Mouse (Mus musculus) heart, embryonic 14.5 days (tissue): ENCODE data around the gene Slc38a6. TPM values are rescaled to one million over a fixed set of nuclear protein-coding genes. Genes with fewer than 3 reads are reported as not detected.

ENCODE experiments used
- ATAC-seq: fragments of 200-750 bp; cut with Nextera tagmentation; 2 replicates; pipeline ENCODE4 v1.8.0; 2017; ENCODE audit warnings: low read depth, moderate TSS enrichment; ENCODE audit not compliant: insufficient number of reproducible peaks, insufficient read depth, low FRiP score
- H3K27ac ChIP-seq, 2 experiments: fragments of 200-500 bp in 1 of 2; fragments of 300-500 bp in 1 of 2; sonication (generic) in 1 of 2; replicated peaks in 1 of 2; 2 replicates each; pipeline ENCODE4 v1.5.1; 2012 to 2014; ENCODE audit warnings: low read depth in 2 of 2, low read length in 2 of 2, control low read depth in 1 of 2, mild to moderate bottlenecking in 1 of 2, mixed read lengths in 1 of 2; ENCODE audit not compliant: control insufficient read depth in 1 of 2, insufficient read depth in 1 of 2
- H3K27me3 ChIP-seq: fragments of 300-500 bp; sonication (generic); 2 replicates; pipeline ENCODE4 v1.6.1; 2014; ENCODE audit warnings: mild to moderate bottlenecking, low read length, control low read depth; ENCODE audit not compliant: control insufficient read depth, insufficient read depth
- H3K36me3 ChIP-seq: fragments of 300-500 bp; sonication (generic); 2 replicates; pipeline ENCODE4 v1.6.1; 2014; ENCODE audit warnings: mild to moderate bottlenecking, control low read depth, low read length, mixed read lengths; ENCODE audit not compliant: control insufficient read depth, insufficient read depth
- H3K4me1 ChIP-seq, 2 experiments: fragments of 200-500 bp in 1 of 2; fragments of 300-500 bp in 1 of 2; sonication (generic) in 1 of 2; 2 replicates each; pipeline ENCODE4 v1.6.1; 2012 to 2014; ENCODE audit warnings: low read length in 2 of 2, control low read depth in 1 of 2, mixed read lengths in 1 of 2; ENCODE audit not compliant: control insufficient read depth in 2 of 2, insufficient read depth in 2 of 2
- H3K4me2 ChIP-seq: fragments of 300-500 bp; sonication (generic); 2 replicates; pipeline ENCODE4 v1.6.1; 2014; ENCODE audit warnings: mild to moderate bottlenecking, low read length
- H3K4me3 ChIP-seq, 2 experiments: fragments of 200-500 bp in 1 of 2; fragments of 300-500 bp in 1 of 2; sonication (generic) in 1 of 2; 2 replicates each; pipeline ENCODE4 v1.5.1; 2012 to 2014; ENCODE audit warnings: low read length in 2 of 2, mild to moderate bottlenecking in 2 of 2, control low read depth in 1 of 2, low read depth in 1 of 2, moderate library complexity in 1 of 2; ENCODE audit not compliant: control insufficient read depth in 1 of 2, insufficient read depth in 1 of 2
- H3K9ac ChIP-seq: fragments of 300-500 bp; sonication (generic); 2 replicates; pipeline ENCODE4 v1.6.1; 2014; ENCODE audit warnings: mild to moderate bottlenecking, low read length
- H3K9me3 ChIP-seq: fragments of 300-500 bp; sonication (generic); 2 replicates; pipeline ENCODE4 v1.6.1; 2016; ENCODE audit warnings: low read length, control low read depth; ENCODE audit not compliant: control insufficient read depth
- WGBS: fragments of 180-500 bp; shearing (Covaris S2); extraction: QIAGEN DNeasy Blood & Tissue Kit; methylation state at CpG from one replicate; pipeline ENCODE4 v1.1.7; 2014; 5-methylcytosine and 5-hydroxymethylcytosine counted together
- polyA plus RNA-seq: library from polyadenylated mRNA; unstranded; fragments of >200 nt; fragmentation: Nextera tagmentation; extraction: Ambion mirVana; gene quantifications from 2 replicates; pipeline ENCODE4 v1.2.1, GENCODE M21; 2014

Slc38a6 gene
- polyA plus RNA-seq, 1 experiment from 2014 or later = 6.4 TPM

DNA sequence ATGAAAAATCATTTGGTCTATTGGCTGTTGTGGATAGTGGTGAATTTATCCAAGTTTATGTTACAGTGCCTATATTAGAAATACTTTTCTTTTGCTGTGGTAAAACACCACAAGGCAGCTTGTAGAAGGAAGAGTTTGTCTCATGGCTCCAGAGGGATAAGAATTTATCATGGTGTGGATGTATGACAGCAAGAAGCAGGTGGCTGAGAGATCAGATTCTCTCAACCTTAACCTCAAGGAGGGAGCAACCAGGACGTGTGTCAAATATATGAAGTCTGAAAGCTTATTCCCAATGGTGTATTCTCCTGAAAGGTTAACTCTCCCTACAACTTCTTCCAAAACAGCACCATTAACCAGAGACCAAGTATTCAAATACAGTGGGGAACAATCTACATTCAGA is 20.0 kb upstream of the Slc38a6 start:
- no peak overlapping the region for H3K4me2 ChIP-seq
- WGBS = 72% methylated on average over 1 of the region's 1 CpGs
- H3K4me1 ChIP-seq = no peaks in the 10 kb centered on the region
- H3K4me3 ChIP-seq = no peak overlapping the region
- H3K27ac ChIP-seq = no peak overlapping the region
- no peaks in the 10 kb centered on the region for H3K27me3 ChIP-seq
- peaks cover 2% of the 10 kb centered on the region; the same call in 1 of the 2 replicates for H3K9me3 ChIP-seq
- no peak for ATAC-seq
- H3K36me3 ChIP-seq = no peaks in the 10 kb centered on the region
- H3K9ac ChIP-seq = no peak overlapping the region

DNA sequence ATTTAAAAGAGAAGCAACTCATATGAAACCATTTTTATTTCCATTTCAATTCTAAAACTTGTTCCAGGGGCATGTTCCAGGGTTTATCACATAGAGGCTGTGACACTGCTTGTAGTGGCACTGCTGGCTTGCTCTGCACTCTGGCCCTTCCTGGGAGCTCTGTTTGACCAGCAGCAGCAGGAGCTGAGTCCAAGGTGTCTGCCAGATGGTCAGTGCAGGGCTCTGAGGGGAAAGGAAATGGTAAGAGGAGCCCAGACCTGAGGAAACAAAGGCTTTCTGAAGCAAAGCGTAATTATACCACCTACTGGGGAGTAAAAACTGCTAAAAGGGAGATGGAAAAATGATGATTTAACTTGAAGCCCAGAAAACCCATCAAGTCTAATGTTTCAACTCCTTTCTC is 18.1 kb upstream of the Slc38a6 start:
- no peak for ATAC-seq
- H3K4me1 ChIP-seq = no peaks in the 10 kb centered on the region
- no peaks in the 10 kb centered on the region for H3K27me3 ChIP-seq
- 89% methylated on average over 1 of the region's 1 CpGs for WGBS
- H3K4me2 ChIP-seq = no peak overlapping the region
- no peak overlapping the region for H3K4me3 ChIP-seq
- H3K27ac ChIP-seq = no peak overlapping the region
- peaks cover 14% of the 10 kb centered on the region for H3K36me3 ChIP-seq
- H3K9ac ChIP-seq = no peak overlapping the region
- H3K9me3 ChIP-seq = no peaks in the 10 kb centered on the region

DNA sequence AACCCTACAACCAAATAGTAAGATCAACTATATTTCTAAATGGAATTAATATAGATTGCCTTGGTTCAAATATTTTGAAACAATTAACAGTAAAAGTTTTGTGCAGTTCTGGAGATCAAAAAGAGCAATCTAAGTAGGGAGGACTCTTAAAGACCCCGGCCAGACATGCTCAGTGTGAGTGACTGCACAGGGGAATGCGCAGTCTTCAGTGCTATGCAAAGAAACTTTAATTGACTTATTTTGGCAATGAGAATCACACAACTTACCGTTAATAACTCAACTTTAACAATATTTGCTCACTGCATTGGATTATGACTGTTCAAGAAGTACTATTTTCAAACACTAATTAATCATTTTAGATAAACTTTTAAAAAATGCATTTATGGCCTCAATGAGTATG is 17.0 kb upstream of the Slc38a6 start:
- H3K4me3 ChIP-seq = no peak overlapping the region

DNA sequence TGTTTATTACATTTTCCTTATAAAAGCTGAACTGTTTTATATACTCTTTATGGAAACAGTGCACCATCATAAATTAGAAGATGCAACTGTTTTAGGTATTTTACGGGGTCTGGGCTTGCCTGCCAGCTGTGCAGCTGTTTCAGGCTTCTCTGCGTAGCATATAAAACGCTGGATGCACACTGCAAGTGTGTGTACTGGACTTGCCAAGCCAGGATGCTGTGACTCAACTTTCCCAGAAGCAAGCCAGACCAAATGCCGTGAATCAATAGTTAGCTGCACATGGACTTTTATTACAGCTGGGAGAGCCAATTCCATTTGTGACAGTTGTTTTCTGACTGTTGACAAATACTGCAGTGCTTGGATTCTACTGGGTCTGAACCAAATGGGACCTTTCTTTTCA is 16.6 kb upstream of the Slc38a6 start:
- ATAC-seq = no peak
- WGBS = 93% methylated on average over 4 of the region's 4 CpGs
- no peaks in the 10 kb centered on the region for H3K27me3 ChIP-seq
- H3K36me3 ChIP-seq = peaks cover 22% of the 10 kb centered on the region
- H3K4me1 ChIP-seq = no peaks in the 10 kb centered on the region
- H3K9ac ChIP-seq = no peak overlapping the region
- no peak overlapping the region for H3K4me2 ChIP-seq
- H3K4me3 ChIP-seq = no peak overlapping the region
- H3K27ac ChIP-seq = no peak overlapping the region
- no peaks in the 10 kb centered on the region for H3K9me3 ChIP-seq

More for the DNA sequence above, 17.0 kb upstream of the Slc38a6 start:
- Histone ChIP-seq H3K4me1 (no peaks in the 10 kb centered on the region), H3K9ac (no peak overlapping the region), H3K27ac (no peak overlapping the region), H3K9me3 (no peaks in the 10 kb centered on the region), H3K4me2 (no peak overlapping the region), H3K36me3 (peaks cover 18% of the 10 kb centered on the region), H3K27me3 (no peaks in the 10 kb centered on the region)
- WGBS = 92% methylated on average over 3 of the region's 3 CpGs
- ATAC-seq = no peak

DNA sequence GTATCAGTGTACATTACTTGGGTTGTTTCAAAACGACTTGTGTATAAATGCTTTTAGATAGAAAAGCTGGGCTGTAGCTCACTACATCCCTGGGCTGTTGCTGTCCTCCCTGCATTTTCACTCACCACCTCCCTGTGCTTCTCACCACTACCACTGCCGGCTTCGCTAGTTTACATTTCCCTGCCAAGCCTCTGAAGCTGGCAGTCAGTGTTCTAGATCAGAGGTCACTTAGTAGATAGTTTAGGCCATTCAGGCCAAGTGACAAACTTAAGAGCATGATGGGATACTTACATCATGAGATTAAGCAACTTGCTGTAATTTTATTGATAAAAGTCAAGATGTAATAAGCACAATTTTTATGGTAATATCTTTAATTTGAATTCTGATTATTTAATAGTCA is 11.7 kb upstream of the Slc38a6 start:
- no peak for ATAC-seq

DNA sequence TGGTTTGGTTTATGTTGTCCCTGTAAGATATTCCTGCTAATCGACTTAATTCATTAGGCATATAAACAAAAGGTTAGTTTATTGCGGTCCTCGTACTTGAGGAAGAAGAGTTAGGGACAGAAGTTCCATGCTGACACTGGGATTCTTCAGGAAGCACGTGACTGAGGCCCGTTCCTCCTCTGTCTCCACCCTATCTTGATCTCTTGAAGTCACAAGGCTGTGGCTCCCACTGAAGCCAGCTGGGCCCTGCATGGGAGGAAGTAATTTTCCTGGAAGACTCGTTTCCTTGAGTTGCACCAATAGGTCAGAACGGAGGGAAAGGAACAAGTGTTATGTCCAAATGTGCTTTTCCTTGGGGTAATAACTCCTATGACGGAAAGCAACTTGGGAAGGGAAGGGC is 1.0 kb downstream of the Slc38a6 start:
- H3K4me2 ChIP-seq = peak overlapping the region; percentile 84
- peak overlapping the region; percentile 86 for H3K9ac ChIP-seq
- H3K4me1 ChIP-seq = peaks cover 2 to 25% of the 10 kb centered on the region in 2 experiments; a peak in 3 of 4 replicates
- H3K9me3 ChIP-seq = no peaks in the 10 kb centered on the region
- peaks cover 19% of the 10 kb centered on the region for H3K36me3 ChIP-seq
- peak overlapping the region in 1 of 2 experiments; percentile 75; a peak in 2 of 4 replicates for H3K4me3 ChIP-seq
- no peaks in the 10 kb centered on the region for H3K27me3 ChIP-seq
- ATAC-seq = no peak
- H3K27ac ChIP-seq = 0 out of 4 replicates have a peak overlapping the region, but pooled peaks of 1 of the 2 experiments have one; percentile 73
- WGBS = 52% methylated on average over 8 of the region's 8 CpGs

More for the DNA sequence above, 11.7 kb upstream of the Slc38a6 start:
- no peak overlapping the region for H3K4me3 ChIP-seq
- H3K36me3 ChIP-seq = peaks cover 56% of the 10 kb centered on the region
- H3K27me3 ChIP-seq = no peaks in the 10 kb centered on the region
- H3K27ac ChIP-seq = no peak overlapping the region
- H3K4me2 ChIP-seq = no peak overlapping the region
- H3K9me3 ChIP-seq = peaks cover 4% of the 10 kb centered on the region; the same call in 1 of the 2 replicates
- H3K9ac ChIP-seq = no peak overlapping the region
- H3K4me1 ChIP-seq = no peaks in the 10 kb centered on the region
- 85% methylated on average over 3 of the region's 3 CpGs for WGBS

DNA sequence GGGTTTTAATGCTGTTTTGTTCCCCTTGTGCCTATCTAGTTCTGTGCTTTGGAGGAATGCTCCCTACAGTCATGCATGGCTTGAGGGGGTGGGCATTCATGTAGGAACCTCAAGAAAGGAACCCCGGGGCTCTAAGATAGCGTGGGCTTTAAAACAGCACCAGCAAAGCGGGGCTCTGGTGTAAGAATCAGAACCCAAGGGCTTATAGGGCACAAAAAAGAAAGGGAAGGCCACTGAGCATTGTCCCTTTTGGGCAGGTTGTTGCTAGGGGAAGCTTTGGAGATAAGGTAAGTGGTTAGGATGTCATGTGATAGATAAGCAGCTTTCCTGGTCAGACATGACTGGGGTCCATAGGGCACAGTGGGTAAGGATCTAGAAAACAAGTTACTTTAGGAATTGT is 2.0 kb downstream of the Slc38a6 start:
- Histone ChIP-seq H3K27me3 (no peaks in the 10 kb centered on the region), H3K4me1 (peaks cover 2 to 25% of the 10 kb centered on the region in 2 experiments; a peak in 3 of 4 replicates), H3K4me2 (no peak overlapping the region), H3K4me3 (no peak overlapping the region), H3K36me3 (peaks cover 18% of the 10 kb centered on the region), H3K9me3 (no peaks in the 10 kb centered on the region), H3K27ac (no peak overlapping the region), H3K9ac (no peak overlapping the region)
- WGBS = 67% methylated on average over 3 of the region's 3 CpGs
- no peak for ATAC-seq

DNA sequence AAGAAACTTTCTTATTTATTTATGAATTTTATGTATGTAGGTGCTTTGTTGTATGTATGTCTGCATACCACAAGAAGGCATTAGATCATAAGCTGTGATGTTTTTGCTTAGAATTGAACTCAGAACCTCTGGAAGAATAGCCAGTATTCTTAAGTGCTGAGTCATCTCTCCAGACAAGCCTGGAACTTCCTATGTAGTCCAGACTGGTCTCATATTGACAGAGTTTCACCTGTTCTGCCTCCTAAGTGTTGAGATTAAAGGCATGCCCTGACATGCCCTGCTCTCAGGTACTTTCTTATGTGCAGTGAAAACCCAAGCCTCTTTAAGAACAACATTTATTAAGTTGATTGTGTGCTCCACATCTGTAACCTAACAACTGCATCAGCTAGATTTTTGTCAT is 8.3 kb downstream of the Slc38a6 start:
- H3K9me3 ChIP-seq = no peaks in the 10 kb centered on the region
- no peak overlapping the region for H3K4me2 ChIP-seq
- no peaks in the 10 kb centered on the region for H3K4me1 ChIP-seq
- no peak overlapping the region for H3K9ac ChIP-seq
- H3K36me3 ChIP-seq = peaks cover 19% of the 10 kb centered on the region
- H3K27ac ChIP-seq = no peak overlapping the region
- H3K4me3 ChIP-seq = no peak overlapping the region
- no peak for ATAC-seq
- H3K27me3 ChIP-seq = no peaks in the 10 kb centered on the region
